Mouse (Mus musculus): ENCODE measurements around the gene Dnaja2. TPM values are rescaled to one million over a fixed set of nuclear protein-coding genes. Genes with fewer than 3 reads are reported as not detected.
A peak's percentile ranks its signal among the peaks of the same experiment; 100 is the strongest.

Dnaja2 gene
- polyA plus RNA-seq, 1 experiment from 2014 or later, result 215 TPM

DNA sequence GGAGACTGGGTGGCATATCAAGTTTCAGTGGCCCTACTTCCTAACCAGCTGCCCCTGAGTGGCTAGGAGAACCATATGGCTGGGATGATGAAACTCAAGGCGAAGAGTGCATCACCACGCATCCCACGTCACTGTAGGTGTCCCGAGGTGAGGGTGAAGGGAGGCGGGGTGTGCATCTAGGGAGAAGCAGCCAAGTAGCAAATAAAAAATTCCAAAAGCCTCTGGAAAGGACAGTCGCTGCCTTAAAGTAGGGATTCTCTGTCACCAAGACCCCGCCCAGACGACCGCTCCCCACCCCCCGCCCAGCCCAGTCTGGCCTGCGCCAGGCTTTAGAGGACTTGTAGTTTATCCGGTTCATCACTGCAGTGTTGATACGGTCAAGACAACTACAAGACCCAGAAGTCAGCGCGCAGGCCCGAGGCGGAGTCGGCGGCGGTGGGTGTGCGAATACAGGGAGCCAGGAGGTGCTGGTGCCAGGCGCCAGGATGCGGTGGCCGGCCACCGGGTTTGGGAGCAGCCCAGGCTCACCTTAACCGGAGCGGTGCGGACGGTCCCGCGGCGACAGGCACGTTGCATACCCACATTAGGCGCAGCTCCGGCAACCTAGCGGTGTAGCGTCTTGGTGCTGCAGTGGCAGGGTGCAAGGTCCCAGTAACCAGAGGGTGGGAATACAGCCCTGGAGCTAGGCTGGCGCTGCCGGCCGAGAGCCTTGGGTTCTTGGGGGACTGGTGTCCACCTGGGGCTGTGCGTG is 62.8 kb downstream of the Dnaja2 start, which contains the start of gene Gpt2:
Gene Gpt2, plus strand, starts transcription at position 452 of the 751 bp plus-strand sequence.
- no peaks in the 10 kb centered on the region for H3K4me1 ChIP-seq (replicated peaks; ENCODE audit: control insufficient read depth, insufficient read depth, low read length)
- peak within 1 kb of the TSS; percentile 72 for H3K4me3 ChIP-seq (ENCODE audit: low read depth, low read length)
- H3K27ac ChIP-seq (ENCODE audit: low read depth, low read length), result no peak within 1 kb of the TSS
- peak within 1 kb of the TSS; percentile 98 for H3K4me2 ChIP-seq (ENCODE audit: low read depth, low read length, severe bottlenecking)
- ATAC-seq (replicated peaks; ENCODE audit: low FRiP score) (peak; percentile 98), DNase-seq (ENCODE audit: low spot score) (peak; percentile 96)
- no peaks in the 10 kb centered on the region for H3K36me3 ChIP-seq (ENCODE audit: control insufficient read depth, insufficient read depth, low read length)
- WGBS, result under 1% methylated on average over 40 of the region's 41 CpGs
- no peaks in the 10 kb centered on the region for H3K9me3 ChIP-seq (ENCODE audit: control insufficient read depth, low read length)
- peak within 1 kb of the TSS; percentile 81 for H3K9ac ChIP-seq (ENCODE audit: low read length)
- no peaks in the 10 kb centered on the region for H3K27me3 ChIP-seq (ENCODE audit: control insufficient read depth, insufficient read depth, low read length)

- ATAC-seq (replicated peaks; ENCODE audit: low FRiP score) (no peak), DNase-seq (ENCODE audit: low spot score) (no peak)
- no peak overlapping the region for H3K4me3 ChIP-seq (ENCODE audit: low read depth, low read length)
- H3K36me3 ChIP-seq (ENCODE audit: control insufficient read depth, insufficient read depth, low read length), result no peaks in the 10 kb centered on the region
- no peak overlapping the region for H3K4me2 ChIP-seq (ENCODE audit: low read depth, low read length, severe bottlenecking)
- H3K9ac ChIP-seq (ENCODE audit: low read length), result no peak overlapping the region
- H3K27me3 ChIP-seq (ENCODE audit: control insufficient read depth, insufficient read depth, low read length), result no peaks in the 10 kb centered on the region
- H3K4me1 ChIP-seq (replicated peaks; ENCODE audit: control insufficient read depth, insufficient read depth, low read length), result no peaks in the 10 kb centered on the region
- H3K9me3 ChIP-seq (ENCODE audit: control insufficient read depth, low read length), result no peaks in the 10 kb centered on the region
- H3K27ac ChIP-seq (ENCODE audit: low read depth, low read length), result no peak overlapping the region
- WGBS, result 96% methylated on average over 8 of the region's 8 CpGs
These were observed 65.6 kb downstream of the Dnaja2 start for GRCm38 (mm10) chr8:85489546-85489945.

DNA sequence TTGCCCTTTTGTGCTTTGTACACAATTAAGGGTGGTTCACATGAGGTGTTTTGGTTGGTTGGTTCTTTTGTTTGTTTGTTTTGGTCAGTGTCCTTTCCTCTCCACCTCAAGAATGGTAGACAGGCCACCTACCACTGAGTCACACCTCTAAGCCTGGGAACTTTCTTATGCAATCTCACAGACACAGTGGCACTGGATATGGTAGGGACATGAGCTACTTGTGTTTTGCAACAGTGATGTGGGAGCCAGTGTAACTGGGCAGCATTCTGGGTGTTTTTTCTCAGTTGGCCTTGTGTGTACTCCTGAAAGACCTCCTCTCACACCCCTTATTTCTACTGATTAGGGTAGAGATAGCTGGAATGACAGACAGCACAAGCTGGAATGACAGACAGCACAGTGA is 66.5 kb downstream of the Dnaja2 start:
- H3K27me3 ChIP-seq (ENCODE audit: control insufficient read depth, insufficient read depth, low read length), result no peaks in the 10 kb centered on the region
- H3K4me1 ChIP-seq (replicated peaks; ENCODE audit: control insufficient read depth, insufficient read depth, low read length), result no peaks in the 10 kb centered on the region
- no peaks in the 10 kb centered on the region for H3K36me3 ChIP-seq (ENCODE audit: control insufficient read depth, insufficient read depth, low read length)
- no peak overlapping the region for H3K4me3 ChIP-seq (ENCODE audit: low read depth, low read length)
- H3K9ac ChIP-seq (ENCODE audit: low read length), result no peak overlapping the region
- H3K4me2 ChIP-seq (ENCODE audit: low read depth, low read length, severe bottlenecking), result no peak overlapping the region
- no peak for DNase-seq (ENCODE audit: low spot score)
- no peaks in the 10 kb centered on the region for H3K9me3 ChIP-seq (ENCODE audit: control insufficient read depth, low read length)
- H3K27ac ChIP-seq (ENCODE audit: low read depth, low read length), result no peak overlapping the region
- no peak for ATAC-seq (replicated peaks; ENCODE audit: low FRiP score)

DNA sequence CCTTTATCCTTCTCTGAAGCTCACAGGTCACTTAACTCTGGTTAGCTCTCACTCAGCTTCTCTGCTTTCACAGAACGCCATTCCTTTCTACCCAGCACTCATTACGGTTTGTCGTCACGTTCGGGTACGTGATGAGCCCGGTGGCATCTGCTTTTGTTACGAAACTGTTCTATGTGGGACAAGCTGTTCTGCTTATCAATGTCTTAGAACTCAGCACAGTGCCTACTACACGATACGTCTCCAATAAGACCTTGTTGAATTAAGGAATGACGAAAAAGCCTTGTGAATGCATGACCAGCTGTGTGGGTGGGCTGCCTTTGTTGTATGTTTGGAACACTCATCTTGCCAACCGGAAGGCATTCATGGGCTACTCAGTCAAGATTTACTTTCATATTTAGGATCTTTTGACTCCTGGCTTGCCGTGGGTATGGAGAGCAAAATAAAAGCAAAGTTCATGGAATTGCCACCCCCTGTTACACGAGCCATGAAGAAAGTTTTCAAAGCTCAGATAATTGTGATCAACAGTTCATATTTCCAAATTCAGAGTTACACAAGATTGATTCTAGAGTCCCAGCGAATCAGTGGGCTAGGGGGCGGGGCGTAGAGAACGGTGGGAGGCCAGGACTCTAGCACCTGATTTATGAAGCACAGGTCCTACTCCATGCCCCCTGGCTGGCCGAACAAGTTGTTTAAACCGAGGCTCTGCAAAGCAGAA is 67.1 kb downstream of the Dnaja2 start:
- Histone ChIP-seq H3K36me3 (ENCODE audit: control insufficient read depth, insufficient read depth, low read length) (no peaks in the 10 kb centered on the region), H3K27ac (ENCODE audit: low read depth, low read length) (no peak overlapping the region), H3K9me3 (ENCODE audit: control insufficient read depth, low read length) (no peaks in the 10 kb centered on the region), H3K4me2 (ENCODE audit: low read depth, low read length, severe bottlenecking) (no peak overlapping the region), H3K4me1 (replicated peaks; ENCODE audit: control insufficient read depth, insufficient read depth, low read length) (no peaks in the 10 kb centered on the region), H3K9ac (ENCODE audit: low read length) (no peak overlapping the region), H3K4me3 (ENCODE audit: low read depth, low read length) (no peak overlapping the region), H3K27me3 (ENCODE audit: control insufficient read depth, insufficient read depth, low read length) (no peaks in the 10 kb centered on the region)
- 85% methylated on average over 20 of the region's 20 CpGs for whole genome bisulfite sequencing
- ATAC-seq (replicated peaks; ENCODE audit: low FRiP score), result no peak
- DNase-seq (ENCODE audit: low spot score), result no peak

Other genes with a start within 250 kb of the Dnaja2 start
- gene Mylk3, start 169.0 kb downstream of the Dnaja2 start, polyA plus RNA-seq (2014; fragmentation: Nextera tagmentation; extraction: Ambion mirVana), result 1.2 and 1.7 TPM in 2 replicates
- 40.1 and 48.2 TPM in 2 replicates for gene 4921524J17Rik, start 122.5 kb downstream of the Dnaja2 start, polyA plus RNA-seq (2014; fragmentation: Nextera tagmentation; extraction: Ambion mirVana)
- 38.6 and 41.4 TPM in 2 replicates for gene Gpt2, start 62.8 kb downstream of the Dnaja2 start, polyA plus RNA-seq (2014; fragmentation: Nextera tagmentation; extraction: Ambion mirVana)
- gene Neto2, start 145.6 kb upstream of the Dnaja2 start, polyA plus RNA-seq (2014; fragmentation: Nextera tagmentation; extraction: Ambion mirVana), result 32.1 and 32.4 TPM in 2 replicates

Measured in forebrain, embryonic 11.5 days (tissue).